Mouse (Mus musculus): Measurements from ENCODE around the gene Ube2c.

DNA sequence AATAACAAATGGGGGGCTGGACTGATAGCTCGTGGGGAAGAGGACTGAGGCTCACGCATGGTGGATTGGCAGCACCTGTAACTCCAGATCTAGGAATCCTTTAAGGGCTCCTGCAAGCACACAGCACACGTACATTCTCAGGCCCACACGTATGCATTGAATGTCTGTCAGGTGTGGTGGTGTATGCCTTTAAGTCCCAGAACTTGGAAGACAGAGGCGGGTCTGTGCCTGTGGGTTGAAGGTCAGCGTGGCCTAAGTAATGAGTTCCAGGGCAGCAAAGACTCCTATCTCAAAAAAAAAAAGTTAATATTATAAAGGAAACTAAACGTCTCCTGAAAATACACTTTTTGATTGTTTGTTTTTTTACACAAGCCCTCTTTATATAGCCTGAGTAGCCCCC, 36.9 kb downstream of the Ube2c start:
- TF ChIP-seq CTCF (IDR thresholded peaks at IDR 0.05; ENCODE audit: borderline replicate concordance, extremely low read depth, insufficient read depth, insufficient read length) = no peak
- TF ChIP-seq POLR2A (IDR thresholded peaks at IDR 0.05; ENCODE audit: borderline replicate concordance, extremely low read depth, insufficient read depth, insufficient read length, poor library complexity, severe bottlenecking) = no peak

Data from brain, embryonic 14.5 days (tissue).